Mouse (Mus musculus): Measurements from ENCODE around the gene Med13l. TPM values are rescaled to one million over a fixed set of nuclear protein-coding genes. Genes with fewer than 3 reads are reported as not detected.

The Med13l gene
- polyA plus RNA-seq, 1 experiment = 21.4 TPM

- H3K4me1 ChIP-seq (ENCODE audit: control insufficient read depth, insufficient read depth, low read length) = no peaks in the 10 kb centered on the region
- WGBS = 60% methylated on average over 17 of the region's 17 CpGs
- no peak overlapping the region for H3K4me3 ChIP-seq (replicated peaks; ENCODE audit: extremely low read depth, low read depth, low read length)
- no peak for TF ChIP-seq CTCF (IDR thresholded peaks at IDR 0.05; ENCODE audit: insufficient read depth, low read length)
- TF ChIP-seq POLR2A (IDR thresholded peaks at IDR 0.05; ENCODE audit: borderline replicate concordance, extremely low read depth, low read depth, low read length) = no peak
- DNase-seq = no peak
These were observed 197.2 kb downstream of the Med13l start for GRCm38 (mm10) chr5:118757396-118758301.

GRCm38 (mm10) chr5:118760986-118761385, 200.5 kb downstream of the Med13l start:
- Histone ChIP-seq H3K4me1 (ENCODE audit: control insufficient read depth, insufficient read depth, low read length) (no peaks in the 10 kb centered on the region), H3K4me3 (replicated peaks; ENCODE audit: extremely low read depth, low read depth, low read length) (no peak overlapping the region)
- WGBS = 89% methylated on average over 10 of the region's 10 CpGs
- TF ChIP-seq POLR2A (IDR thresholded peaks at IDR 0.05; ENCODE audit: borderline replicate concordance, extremely low read depth, low read depth, low read length) = no peak
- no peak for TF ChIP-seq CTCF (IDR thresholded peaks at IDR 0.05; ENCODE audit: insufficient read depth, low read length)
- no peak for DNase-seq

- Histone ChIP-seq H3K4me1 (ENCODE audit: control insufficient read depth, insufficient read depth, low read length) (no peaks in the 10 kb centered on the region), H3K4me3 (replicated peaks; ENCODE audit: extremely low read depth, low read depth, low read length) (no peak overlapping the region)
- no peak for DNase-seq
- TF ChIP-seq CTCF (IDR thresholded peaks at IDR 0.05; ENCODE audit: insufficient read depth, low read length) (no peak), POLR2A (IDR thresholded peaks at IDR 0.05; ENCODE audit: borderline replicate concordance, extremely low read depth, low read depth, low read length) (no peak)
- 74% methylated on average over 18 of the region's 18 CpGs for WGBS
These were observed 202.2 kb downstream of the Med13l start for GRCm38 (mm10) chr5:118762499-118763185.

GRCm38 (mm10) chr5:118763353-118763752, 202.9 kb downstream of the Med13l start:
- no peak overlapping the region for H3K4me3 ChIP-seq (replicated peaks; ENCODE audit: extremely low read depth, low read depth, low read length)
- 69% methylated on average over 5 of the region's 5 CpGs for WGBS
- H3K4me1 ChIP-seq (ENCODE audit: control insufficient read depth, insufficient read depth, low read length) = no peaks in the 10 kb centered on the region
- no peak for DNase-seq
- peak; percentile 39; the same call in 1 of the 2 replicates for TF ChIP-seq CTCF (IDR thresholded peaks at IDR 0.05; ENCODE audit: insufficient read depth, low read length)
- no peak for TF ChIP-seq POLR2A (IDR thresholded peaks at IDR 0.05; ENCODE audit: borderline replicate concordance, extremely low read depth, low read depth, low read length)

GRCm38 (mm10) chr5:118769143-118769542, 208.7 kb downstream of the Med13l start:
- Histone ChIP-seq H3K4me1 (ENCODE audit: control insufficient read depth, insufficient read depth, low read length) (no peaks in the 10 kb centered on the region), H3K4me3 (replicated peaks; ENCODE audit: extremely low read depth, low read depth, low read length) (no peak overlapping the region)
- TF ChIP-seq CTCF (IDR thresholded peaks at IDR 0.05; ENCODE audit: insufficient read depth, low read length) (no peak), POLR2A (IDR thresholded peaks at IDR 0.05; ENCODE audit: borderline replicate concordance, extremely low read depth, low read depth, low read length) (no peak)
- WGBS = 81% methylated on average over 6 of the region's 6 CpGs
- DNase-seq = no peak

- Histone ChIP-seq H3K4me1 (ENCODE audit: control insufficient read depth, insufficient read depth, low read length) (no peaks in the 10 kb centered on the region), H3K4me3 (replicated peaks; ENCODE audit: extremely low read depth, low read depth, low read length) (no peak overlapping the region)
- DNase-seq = no peak
- 36% methylated on average over 3 of the region's 3 CpGs for WGBS
- TF ChIP-seq CTCF (IDR thresholded peaks at IDR 0.05; ENCODE audit: insufficient read depth, low read length) (peak; percentile 21; the same call in 1 of the 2 replicates), POLR2A (IDR thresholded peaks at IDR 0.05; ENCODE audit: borderline replicate concordance, extremely low read depth, low read depth, low read length) (no peak)
These were observed 213.4 kb downstream of the Med13l start for GRCm38 (mm10) chr5:118773866-118774265.

GRCm38 (mm10) chr5:118776396-118776795, 215.9 kb downstream of the Med13l start:
- no peak overlapping the region for H3K4me3 ChIP-seq (replicated peaks; ENCODE audit: extremely low read depth, low read depth, low read length)
- no peak for TF ChIP-seq POLR2A (IDR thresholded peaks at IDR 0.05; ENCODE audit: borderline replicate concordance, extremely low read depth, low read depth, low read length)
- no peak for TF ChIP-seq CTCF (IDR thresholded peaks at IDR 0.05; ENCODE audit: insufficient read depth, low read length)
- no peaks in the 10 kb centered on the region for H3K4me1 ChIP-seq (ENCODE audit: control insufficient read depth, insufficient read depth, low read length)
- DNase-seq = no peak
- 81% methylated on average over 6 of the region's 6 CpGs for WGBS

GRCm38 (mm10) chr5:118781598-118781997, 221.1 kb downstream of the Med13l start:
- DNase-seq = peak; percentile 73
- H3K4me1 ChIP-seq (ENCODE audit: control insufficient read depth, insufficient read depth, low read length) = no peaks in the 10 kb centered on the region
- no peak overlapping the region for H3K4me3 ChIP-seq (replicated peaks; ENCODE audit: extremely low read depth, low read depth, low read length)
- peak; percentile 88 for TF ChIP-seq CTCF (IDR thresholded peaks at IDR 0.05; ENCODE audit: insufficient read depth, low read length)
- TF ChIP-seq POLR2A (IDR thresholded peaks at IDR 0.05; ENCODE audit: borderline replicate concordance, extremely low read depth, low read depth, low read length) = no peak
- 14% methylated on average over 17 of the region's 17 CpGs for WGBS

- Histone ChIP-seq H3K4me1 (ENCODE audit: control insufficient read depth, insufficient read depth, low read length) (no peaks in the 10 kb centered on the region), H3K4me3 (replicated peaks; ENCODE audit: extremely low read depth, low read depth, low read length) (no peak overlapping the region)
- DNase-seq = no peak
- no peak for TF ChIP-seq POLR2A (IDR thresholded peaks at IDR 0.05; ENCODE audit: borderline replicate concordance, extremely low read depth, low read depth, low read length)
- TF ChIP-seq CTCF (IDR thresholded peaks at IDR 0.05; ENCODE audit: insufficient read depth, low read length) = no peak
- WGBS = 72% methylated on average over 3 of the region's 3 CpGs
These were observed 221.7 kb downstream of the Med13l start for GRCm38 (mm10) chr5:118782139-118782538.
